Mouse (Mus musculus) adrenal gland, postnatal 25 days (tissue): Measurements from ENCODE around the gene Kremen2. TPM values are rescaled to one million over a fixed set of nuclear protein-coding genes. Genes with fewer than 3 reads are reported as not detected.
"Not testable (repeated sequence)": the region's sequence is repeated elsewhere in the genome, so short reads cannot be mapped to it uniquely, and the experiment has no call there.

Source experiments
- DNase-seq: peaks from one replicate; pipeline ENCODE4 v3.0.0; 2021; ENCODE audit warnings: mixed read lengths
- long read RNA-seq: library from polyadenylated mRNA; stranded (forward); transcript quantifications from one replicate; pipeline ENCODE4 v2.0.0, GENCODE M21; 2021
- total RNA-seq: library from RNA; stranded (reverse); gene quantifications from 2 replicates; pipeline ENCODE4 v1.2.3, GENCODE M21; 2021

The Kremen2 gene
- total RNA-seq: not detected in 2 replicates
- long read RNA-seq: 0 reads

DNA sequence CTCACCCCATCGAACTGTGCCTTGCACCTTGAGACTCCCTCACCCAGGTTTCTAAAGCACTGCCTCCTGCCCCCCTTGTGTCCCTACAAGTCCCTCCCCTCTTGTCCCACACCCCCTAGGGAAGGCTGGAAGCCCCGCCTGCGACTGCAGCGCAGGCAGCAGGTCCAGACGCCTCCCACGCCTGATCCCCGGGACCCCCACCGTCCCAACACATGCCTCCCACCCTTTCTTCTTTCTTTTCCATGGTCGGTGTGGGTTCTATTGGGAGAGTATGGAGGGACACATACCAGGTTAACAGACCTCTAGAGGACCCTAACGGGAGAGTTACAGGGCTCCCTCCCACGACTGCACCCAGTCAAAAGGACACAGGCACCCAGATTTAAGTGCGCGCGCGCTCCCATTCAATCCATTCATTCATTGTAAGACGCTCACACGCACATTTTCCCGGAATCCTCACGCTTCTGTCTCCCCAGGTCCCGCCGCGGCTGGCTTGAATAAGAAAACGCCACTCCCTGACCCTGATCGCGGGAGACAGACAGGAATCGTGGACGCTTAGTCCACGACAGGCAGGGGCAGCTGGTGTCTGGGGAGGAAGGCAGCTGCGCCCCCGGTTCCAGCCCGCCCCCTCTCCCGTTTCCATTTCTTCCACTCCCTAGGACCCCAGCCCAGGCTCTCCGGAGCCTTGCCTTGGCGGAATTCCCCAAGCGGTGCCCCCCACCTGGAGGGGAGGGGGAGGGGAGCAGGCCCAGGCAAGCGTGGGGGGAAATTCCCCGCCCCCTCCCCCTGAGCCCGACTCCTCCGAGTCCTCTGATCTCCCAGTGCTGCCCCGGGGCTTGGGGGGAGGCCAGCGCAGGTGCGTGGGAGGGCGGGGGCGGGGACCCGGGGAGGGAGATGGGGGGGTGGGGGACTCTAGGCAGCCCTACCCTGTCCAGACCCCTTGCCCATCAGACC lies at the start of gene Kremen2:
Kremen2 (minus strand) TSS at position 533 of the 951 bp plus-strand sequence.
- no peak for DNase-seq

DNA sequence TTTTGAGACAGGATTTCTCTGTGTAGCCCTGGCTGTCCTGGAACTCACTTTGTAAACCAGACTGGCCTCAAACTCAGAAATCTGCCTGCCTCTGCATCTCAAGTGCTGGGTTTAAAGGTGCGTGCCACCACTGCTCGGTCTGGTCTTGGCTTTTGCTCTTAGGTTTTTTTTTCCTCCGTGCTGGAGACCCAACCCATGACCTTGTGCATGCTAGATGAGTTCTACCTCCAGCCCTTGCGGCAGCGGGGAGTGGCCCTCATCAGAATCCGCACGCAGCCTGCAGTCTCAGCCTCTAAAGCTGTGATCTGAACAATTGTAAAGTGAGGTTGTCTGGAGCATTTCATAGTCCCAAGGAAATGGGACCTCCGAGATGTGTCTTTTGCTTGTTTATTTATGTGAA lies 49.7 kb upstream of the Kremen2 start:
- DNase-seq: no peak

DNA sequence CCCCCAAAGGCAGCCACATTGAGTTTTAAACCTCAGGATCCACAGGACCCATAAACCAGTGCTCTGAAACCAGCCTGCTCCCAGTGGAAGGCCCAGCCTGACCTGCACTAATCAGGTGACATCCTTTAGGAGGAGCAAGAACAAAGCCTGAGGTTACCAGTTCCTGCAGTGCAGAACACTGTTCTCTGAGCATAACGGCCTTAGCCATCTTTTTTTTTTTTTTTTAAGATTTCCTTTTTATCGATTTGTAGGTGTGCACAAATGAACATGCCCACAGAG lies 45.4 kb upstream of the Kremen2 start:
- DNase-seq: no peak

DNA sequence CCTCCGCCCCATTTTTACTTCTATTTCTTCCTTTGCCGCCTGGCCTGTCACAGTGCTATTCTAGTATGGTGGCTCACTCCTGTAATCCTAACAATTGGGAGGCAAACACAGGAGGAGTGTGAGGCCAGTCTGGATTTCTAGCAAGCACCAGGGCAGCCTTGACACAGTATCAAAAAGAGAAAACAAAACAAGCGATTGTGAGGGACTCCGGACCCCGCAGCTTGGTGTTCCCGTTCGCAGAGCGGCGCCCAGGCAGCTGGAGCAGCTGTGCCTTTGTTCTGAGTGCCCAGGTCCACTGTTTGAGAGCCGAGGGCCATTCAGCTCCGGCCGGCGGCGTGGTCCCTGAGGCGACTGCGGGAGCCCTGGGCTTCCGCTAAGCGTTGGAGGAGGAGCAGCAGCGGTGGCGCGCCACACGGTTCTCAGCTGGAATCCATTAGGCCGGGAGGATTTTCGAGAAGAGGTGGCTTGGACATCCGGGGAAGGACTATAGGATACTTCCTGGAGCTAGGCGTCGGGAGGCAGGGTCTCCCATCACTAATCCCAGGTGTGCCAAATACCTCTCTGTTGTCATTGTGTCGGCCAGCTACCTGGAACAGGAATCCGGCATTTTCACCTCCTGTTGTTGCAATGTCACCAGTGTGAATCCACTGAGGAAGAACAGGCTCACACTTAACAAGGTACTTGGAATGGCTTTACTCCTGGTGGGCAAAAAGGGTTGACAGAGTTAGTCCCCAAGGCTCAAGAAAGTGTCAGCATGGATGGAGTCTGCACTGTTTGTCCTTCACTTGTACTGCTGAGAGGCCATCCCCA lies 44.8 kb upstream of the Kremen2 start, which contains the start of gene Srrm2:
Srrm2 (plus strand) TSS at position 264 of the 810 bp plus-strand sequence.
- peak; percentile 66 for DNase-seq

DNA sequence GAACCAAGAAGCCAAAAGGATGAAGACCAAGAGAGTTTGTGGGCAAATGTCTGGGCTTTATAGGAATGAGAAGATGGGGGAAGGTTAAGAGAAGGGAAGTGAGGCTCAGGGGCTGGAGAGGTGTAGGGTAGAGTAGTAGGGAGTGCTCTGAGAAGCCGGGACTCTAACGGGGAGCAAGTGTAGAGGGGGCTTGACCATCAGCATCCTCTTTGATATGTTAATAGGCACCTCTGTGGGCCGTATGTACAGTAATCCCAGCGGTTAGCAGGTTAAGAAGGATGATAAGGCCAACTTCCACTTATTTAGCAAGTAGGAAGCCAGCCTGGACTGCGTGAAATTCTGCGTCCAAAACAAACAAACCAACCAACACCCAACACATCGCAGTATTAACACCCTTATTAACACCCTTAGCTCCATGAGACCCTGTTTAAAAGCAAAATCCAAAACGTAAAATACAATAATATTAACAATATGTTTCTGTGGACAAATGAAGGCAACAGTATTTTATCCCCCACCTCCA lies 44.2 kb upstream of the Kremen2 start:
- no peak for DNase-seq

DNA sequence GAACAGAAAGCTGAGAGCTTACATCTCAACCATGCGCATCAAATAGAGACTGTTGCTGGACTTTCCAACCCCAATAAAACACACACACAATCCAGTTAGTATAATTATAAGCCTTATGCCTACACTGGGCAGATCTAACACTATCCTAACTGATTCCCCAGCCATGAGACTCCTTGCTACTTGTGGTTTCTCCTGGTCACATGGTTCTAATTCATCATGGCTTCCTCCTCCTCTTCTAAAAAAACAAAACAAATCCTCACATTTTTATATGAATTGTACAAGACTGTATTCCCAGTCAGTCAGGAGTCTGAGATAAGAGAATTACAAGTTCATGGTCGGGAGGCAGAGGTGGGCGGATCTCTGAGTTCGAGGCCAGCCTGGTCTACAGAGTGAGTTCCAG lies 43.3 kb upstream of the Kremen2 start:
- DNase-seq: no peak

DNA sequence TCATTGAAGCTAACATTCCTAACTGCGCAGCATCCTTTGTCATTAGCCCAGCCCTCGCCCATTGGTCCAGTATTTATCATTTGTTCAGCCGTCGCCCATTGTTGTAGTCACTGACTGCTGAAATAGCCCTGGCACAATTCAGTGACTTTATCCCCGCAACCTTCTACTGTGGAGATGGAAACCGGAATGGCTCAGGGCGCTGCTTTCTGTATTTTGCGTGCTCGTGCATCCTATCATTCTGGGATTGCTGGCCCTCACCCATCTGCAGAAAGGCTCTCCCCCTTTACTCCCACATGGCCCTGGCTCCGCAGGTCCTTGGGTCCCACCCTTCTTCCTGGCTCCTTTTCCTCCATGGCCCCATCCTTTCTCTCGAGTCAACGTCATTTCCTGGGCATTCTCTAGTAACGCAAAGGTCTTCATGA lies 40.9 kb upstream of the Kremen2 start:
- DNase-seq: no peak

DNA sequence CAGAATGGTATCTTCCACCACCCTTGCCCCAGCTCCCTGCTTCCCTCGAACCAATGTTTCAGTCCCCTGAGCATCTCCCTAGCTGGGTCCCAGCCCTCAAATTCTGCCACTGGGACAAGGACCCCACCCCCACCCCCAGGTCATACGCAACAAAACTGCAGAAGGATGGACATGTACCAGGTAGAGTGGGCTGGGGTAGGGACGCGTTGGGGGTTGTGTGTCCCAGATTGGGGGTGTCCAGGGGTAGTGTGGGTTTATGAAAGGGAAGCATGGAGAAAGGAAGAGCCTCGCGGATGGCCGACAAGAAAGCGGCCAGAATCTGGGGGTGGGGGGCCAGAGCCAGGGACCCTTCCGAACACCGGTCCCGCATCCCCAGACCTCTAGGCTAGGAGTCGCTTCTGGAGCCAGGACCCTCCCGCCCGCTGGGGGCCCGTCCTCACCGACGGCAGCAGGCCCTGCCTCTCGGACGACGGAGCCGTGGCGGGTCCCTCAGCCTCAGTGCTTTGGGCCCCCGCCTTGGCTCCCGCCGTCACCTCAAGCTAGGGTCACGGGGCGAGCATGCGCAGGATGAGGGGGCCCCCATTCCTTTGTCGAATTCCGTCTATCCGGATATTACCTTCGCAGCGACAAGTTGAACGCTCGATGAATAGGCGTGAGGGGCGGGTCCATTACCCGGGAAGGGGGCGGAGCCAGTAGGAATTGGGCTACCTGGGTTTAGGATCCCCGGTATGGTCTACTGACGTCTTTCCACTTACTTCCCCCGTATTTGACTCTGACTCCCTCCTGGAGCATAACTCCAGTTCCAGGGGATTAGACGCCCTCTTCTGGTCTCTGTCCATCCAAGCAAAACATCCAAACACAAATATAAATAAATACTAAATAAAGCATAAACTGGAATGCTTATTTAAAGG lies 40.2 kb upstream of the Kremen2 start, which contains the start of gene Flywch2:
Flywch2 (minus strand) TSS at position 521 of the 911 bp plus-strand sequence.
- peak; percentile 78 for DNase-seq

DNA sequence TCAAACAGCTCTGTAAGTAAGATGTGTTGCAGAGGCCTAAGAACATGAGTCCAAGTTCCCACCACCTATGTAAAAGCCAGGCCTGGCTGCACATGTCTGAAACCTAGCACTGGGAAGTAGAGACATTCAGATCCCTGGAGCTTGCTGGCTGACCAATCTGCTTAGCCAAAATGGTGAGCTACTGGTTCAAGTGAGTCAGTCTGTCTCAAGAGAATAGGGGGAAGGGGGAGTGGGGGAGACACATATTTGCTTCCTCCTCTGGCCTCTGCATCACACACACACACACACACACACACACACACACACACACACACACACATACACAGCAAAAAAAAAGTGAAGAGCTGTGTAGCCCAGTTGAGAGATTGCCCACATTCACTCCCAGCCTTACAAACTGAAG lies 37.7 kb upstream of the Kremen2 start:
- no peak for DNase-seq

DNA sequence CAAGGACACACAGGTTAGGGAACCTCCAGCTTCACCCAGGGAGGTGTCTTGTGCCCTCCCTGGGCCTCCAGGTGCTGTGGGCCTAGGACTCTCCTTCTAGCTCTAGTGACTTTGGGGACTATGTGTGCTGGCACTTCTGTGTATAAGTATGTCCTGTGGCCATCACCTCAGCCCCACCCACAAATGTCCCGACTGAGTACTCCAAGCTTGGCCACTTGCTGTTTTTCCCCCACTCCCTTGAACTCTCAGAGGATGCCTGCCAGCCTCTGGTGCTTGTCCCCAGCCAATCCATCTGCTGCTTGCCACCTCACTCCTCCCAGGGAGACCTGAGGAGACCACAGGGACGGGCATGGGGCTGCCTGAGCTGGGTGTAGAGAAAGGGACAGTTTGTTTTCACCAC lies 32.8 kb upstream of the Kremen2 start:
- no peak for DNase-seq

DNA sequence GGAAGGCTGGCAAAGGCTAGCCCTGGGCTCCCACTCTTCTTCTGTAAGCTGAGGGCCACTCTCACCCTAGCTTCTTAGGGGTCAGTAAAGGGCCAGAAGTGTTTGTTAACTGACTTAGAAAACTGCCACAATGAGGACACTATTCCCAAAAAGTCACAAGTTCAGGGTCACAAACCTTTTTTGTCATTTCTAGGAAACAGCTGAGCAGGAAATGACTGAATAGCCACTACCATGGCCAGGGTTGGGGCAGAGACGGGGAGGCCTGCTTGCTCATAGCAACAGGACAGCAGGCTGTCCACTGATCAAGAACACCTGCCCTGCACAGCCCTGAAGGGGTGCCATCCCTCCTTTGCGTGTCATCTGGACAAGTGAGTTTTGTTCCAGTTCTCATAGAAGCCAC lies 31.5 kb upstream of the Kremen2 start:
- DNase-seq: no peak

DNA sequence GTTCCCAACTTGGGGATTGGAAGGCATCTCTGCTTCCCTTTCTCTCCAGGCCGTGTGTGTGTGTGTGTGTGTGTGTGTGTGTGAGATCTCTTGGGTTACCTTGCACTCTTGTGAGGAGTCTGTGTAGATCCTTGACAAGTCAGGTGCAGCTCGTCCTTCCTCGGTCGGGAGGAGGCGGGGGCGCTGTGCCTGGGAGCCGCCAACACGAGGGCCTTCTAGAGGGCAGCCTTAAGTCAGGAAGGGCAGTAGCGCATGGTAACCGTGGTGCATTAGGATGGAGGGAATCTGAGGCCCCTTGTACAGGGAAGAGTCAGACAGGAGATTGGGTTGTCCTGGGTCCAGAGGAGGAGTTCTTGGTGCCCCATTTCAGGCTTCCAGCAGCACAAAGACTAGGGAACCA lies 30.6 kb upstream of the Kremen2 start:
- DNase-seq: no peak

DNA sequence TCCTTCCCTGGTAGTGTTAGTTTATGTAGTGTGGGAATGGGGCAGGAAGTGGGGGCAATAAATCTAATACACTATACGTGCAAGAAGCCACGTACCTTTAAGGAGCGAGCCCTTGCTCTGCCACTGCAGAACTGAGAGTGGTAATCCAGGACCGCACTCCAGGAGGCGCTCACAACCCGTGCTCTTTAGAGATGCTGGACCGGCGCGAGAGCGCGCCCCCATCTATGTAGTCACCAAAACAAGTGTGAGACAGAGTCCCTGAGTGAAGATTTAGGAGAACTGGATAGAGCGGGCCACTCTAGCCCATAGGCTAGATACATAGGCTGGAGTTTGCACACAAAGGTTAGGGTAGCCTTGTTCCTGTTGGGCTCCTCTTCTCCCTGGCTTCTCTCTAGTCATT lies 28.5 kb upstream of the Kremen2 start:
- peak; percentile 86 for DNase-seq

DNA sequence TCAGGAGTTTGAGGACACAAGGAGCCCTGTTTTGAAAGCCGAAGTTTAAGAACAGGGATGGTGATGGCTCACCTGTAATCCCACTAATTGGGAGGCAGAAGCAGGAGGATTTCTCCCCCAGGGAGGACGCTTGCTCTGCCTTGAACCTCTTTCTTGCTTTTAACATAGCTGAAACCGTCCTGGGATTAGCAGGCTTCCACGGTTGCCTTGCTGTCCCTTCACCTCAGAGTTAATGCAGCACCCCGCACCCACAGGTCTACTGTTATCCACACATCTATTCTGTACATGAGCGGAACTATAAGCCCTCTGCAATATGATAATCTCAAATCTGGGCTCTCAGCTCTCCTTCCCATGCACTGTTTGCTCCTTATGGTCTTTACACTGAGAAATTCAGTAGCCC lies 28.0 kb upstream of the Kremen2 start:
- no peak for DNase-seq

DNA sequence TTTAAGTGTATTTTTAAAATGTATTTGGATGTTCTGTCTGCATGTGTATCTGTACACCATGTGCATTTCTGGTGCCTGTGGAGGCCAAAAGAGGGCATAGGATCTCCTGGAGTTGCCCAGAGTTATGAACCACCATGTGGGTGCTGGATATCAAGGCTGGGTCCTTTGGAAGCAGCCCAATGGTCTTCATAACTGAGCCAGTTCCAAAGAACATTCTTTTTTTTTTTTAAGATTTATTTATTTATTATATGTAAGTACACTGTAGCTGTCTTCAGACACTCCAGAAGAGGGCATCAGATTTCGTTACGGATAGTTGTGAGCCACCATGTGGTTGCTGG lies 26.6 kb upstream of the Kremen2 start:
- DNase-seq: not testable (repeated sequence)

DNA sequence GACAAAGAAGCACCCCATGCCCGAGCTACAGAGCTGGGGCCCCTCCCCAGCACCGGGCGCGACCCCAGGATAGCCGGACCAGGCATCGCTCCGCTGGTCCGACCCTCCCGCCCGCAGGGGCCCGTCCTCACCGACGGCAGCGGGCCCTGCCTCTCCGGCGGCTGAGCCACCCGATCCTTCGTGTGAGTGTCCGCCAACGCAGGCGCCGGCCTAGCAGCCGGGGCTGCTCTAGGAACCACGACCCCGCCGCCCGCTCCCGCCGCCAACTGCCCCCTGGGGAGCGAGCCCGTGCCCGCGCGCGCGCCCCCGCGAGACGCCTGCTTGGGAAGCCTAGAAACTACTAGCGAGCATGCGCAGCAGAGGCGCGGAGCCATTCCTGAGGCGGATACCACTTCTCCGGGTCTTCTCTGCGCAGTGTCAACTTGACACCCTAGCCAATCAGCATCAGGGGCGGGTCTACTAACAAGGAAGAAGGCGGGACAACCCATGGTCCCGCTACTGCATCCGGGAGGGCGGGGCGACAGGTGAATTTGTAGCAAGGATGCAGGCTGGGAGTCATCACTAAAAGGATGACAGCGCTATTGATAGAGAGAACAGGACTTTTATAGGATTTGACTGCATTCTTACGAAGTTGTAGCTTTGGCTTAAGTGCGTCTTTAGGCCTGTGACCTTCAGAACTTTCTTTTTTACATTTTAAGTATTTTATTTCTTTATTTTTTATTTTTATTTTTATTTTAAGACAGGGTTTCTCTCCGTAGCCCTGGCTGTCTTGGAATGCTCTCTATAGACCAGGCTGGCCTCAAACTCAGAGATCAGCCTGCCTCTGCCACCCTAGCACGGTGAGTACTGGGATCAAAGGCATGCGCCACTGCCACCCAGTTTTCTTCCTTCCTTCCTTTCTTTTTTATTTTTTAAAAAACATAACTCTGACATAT lies 25.9 kb upstream of the Kremen2 start, which contains the start of gene Flywch1:
Flywch1 (minus strand) TSS at position 319 of the 935 bp plus-strand sequence.
- DNase-seq: peak; percentile 97

DNA sequence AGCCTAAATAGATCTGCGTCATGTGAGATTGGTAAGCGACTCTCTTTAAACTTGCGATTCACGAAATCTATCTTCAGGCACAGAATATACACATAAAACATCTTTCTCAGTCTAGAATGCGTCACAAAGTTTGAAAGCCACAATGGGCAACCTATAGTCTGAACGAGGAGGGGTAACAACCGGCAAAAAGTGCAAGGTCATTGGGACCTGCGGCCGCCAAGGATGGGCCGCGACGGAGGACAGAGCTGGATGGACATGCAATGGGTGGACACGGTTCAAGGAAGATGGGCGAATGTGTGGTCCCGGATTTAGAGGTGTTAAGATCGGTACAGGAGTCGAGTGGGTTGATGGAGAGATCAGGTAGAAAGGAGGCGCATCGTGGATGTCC lies 25.3 kb upstream of the Kremen2 start:
- no peak for DNase-seq

DNA sequence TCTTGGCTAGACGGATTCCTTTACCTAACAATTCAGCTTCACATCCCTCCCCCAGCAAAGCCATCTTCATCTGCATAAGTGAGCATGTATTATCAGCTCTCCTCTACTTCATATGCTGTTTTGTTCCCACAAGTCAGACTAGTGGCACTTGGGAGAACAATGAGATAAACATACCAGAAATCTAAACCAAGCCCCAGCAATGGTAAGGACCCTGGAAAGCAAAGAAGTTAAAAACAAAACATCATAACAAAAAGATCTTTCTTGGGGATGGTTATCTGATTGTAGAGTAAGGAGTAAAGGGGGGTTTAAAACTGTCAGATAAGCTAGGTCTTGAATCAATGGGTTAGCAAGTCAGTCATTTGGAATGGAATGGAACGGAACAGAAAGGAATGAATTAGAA lies 24.9 kb upstream of the Kremen2 start:
- DNase-seq: no peak

DNA sequence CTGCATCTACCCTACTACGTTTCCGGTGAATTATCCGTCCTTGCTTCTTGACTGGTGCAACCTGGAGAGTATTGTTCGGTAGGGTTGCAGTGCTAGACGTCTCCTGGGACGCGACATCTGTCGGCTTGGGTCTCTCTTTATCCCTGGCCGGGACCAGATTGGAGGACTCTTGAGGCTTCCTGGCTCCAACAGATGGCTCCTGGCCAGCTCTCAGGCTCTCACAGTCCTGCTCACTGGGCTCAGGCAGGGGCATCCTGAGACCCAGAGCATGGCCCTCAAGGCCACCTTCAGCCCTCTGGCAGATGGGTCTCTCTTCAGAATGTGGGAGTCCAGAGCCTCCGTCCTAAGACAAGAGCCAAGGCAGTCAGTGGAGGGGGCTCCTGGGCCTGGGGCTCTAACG lies 17.3 kb upstream of the Kremen2 start:
- no peak for DNase-seq

DNA sequence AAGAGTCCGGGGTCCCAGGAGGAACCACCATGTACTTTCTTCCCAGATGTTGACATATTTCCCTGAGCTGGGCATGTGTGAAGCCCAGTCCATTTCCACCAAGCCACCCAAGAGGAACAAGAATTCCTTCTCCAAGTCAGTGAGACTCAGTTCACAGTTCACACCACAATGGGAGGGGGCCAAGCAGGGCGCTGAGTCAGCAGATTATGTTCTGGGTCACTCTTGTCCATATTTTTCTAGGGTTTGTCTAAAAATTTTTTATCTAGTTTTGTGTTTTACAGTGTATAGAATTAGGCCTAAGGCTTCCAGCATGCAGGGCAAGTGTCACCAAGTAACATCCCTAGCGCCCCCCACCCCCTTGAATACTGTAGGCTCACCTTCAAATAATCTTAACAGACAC lies 15.5 kb upstream of the Kremen2 start:
- no peak for DNase-seq

DNA sequence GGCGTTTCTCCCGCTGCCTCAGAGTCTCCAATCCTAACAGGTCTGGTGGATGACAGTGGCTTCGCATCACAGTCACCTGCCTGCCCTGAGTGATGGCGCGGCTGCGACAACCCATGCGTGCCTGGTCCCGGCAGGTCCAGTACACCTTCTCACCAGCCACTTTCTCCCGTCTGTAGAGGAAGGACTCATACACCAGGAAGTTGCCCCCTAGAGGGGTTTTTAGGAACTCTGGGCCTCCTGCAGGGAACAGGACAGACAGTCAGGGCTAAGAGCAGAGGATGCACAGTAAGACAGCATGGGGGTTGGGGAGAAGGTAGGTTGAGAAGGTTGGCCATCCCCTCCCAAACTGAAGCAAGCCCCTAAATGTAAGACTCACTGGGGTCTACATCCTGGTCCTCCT lies 14.6 kb upstream of the Kremen2 start:
- no peak for DNase-seq
